Mouse (Mus musculus) gastrocnemius, postnatal 10 days (tissue): ENCODE measurements at regions not wholly inside any gene's neighbourhood (a gene's known extent, or its start where the extent isn't known, plus 50 kb on each side); places are given as distances from the start of the nearest gene placed in this dataset.

Experiments used
- DNase-seq: peaks from one replicate; pipeline ENCODE4 v3.0.0; 2021; ENCODE audit warnings: mixed read lengths

GRCm38 (mm10) chr2:124792633-124793036, 275.3 kb upstream of the Slc24a5 start:
- no peak for DNase-seq

- DNase-seq: no peak
Measured at GRCm38 (mm10) chr2:124811709-124812108, 256.2 kb upstream of the Slc24a5 start.

GRCm38 (mm10) chr2:124816814-124817213, 251.1 kb upstream of the Slc24a5 start:
- no peak for DNase-seq

DNA sequence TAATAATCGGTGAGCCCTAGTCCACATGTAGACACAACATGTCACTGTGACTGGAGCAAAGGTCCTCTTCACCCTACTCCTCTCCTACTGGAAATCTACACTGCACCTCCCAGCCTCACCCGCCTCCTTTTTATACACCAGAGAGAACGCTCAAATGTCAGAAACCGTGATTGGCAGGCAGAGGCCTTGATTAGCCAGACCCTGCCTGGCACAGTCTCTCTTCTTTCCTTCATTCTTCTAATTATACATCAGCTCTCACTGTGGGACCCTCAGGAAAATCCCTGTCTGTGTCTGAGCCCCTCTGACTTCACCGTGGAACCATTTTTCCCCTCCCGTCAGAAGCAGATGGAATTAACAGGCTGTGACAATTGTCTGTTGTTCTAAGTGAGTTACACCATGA, 248.1 kb upstream of the Slc24a5 start:
- DNase-seq: no peak

DNA sequence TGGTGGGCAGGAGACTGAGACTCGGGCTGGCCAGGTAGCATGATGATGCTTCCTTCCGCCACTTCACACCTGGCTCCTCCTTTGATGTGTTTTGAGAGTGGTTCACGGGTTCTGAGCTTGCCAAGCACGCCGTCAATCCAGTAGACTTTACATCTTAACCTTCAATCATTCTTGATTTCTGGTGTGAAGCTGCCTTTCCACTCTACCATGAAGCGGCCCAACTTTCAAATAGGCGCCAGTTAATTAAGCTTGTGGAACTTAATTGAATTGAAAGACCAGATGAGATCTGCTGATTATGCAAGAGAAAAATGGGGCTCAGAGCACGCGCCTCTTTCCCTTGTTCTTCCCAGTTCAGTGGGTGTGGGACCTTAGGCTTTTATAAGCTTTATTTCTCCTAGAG, 247.1 kb upstream of the Slc24a5 start:
- DNase-seq: no peak

GRCm38 (mm10) chr2:124821366-124821765, 246.6 kb upstream of the Slc24a5 start:
- no peak for DNase-seq

DNA sequence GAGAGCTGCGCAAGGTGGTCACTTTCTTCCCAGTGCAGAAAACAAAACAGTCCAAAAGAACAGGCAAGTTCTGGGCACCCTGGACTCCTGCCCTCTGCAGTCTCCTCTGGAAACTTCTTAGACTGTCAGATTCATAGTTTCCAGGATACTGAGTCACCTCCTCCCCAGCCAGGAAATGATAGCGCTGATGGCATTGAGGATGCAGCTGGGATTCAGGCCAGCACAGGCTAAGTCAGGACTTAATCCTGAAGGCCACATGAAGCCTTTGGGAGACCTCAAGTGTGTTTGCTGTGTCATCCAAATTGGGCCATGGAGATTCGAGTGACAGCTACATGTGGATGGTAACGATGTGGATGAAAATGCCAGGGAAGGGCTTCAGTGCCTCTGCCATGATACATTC, 219.1 kb upstream of the Slc24a5 start:
- peak; percentile 9 for DNase-seq

GRCm38 (mm10) chr2:124858504-124858903, 209.4 kb upstream of the Slc24a5 start:
- DNase-seq: peak; percentile 65

DNA sequence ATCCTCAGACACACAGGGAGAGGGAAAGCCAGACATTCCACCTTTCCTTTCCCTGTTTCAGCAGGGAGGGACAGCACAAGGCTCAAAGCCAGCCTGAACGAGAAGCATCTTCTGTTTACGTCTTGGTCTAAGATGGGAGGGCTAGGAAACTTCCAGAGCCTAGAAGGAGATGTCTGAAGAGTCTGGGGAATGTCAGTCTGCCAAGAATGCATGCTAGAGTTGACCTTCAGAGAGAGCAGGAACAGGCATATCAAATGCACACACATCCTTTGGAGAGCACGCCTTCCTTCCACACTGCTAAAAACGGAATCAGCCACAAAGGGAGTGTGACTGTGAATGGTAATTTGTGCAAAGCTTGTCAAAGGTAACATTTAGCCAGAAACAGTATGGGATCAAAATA, 179.7 kb upstream of the Slc24a5 start:
- DNase-seq: no peak

DNA sequence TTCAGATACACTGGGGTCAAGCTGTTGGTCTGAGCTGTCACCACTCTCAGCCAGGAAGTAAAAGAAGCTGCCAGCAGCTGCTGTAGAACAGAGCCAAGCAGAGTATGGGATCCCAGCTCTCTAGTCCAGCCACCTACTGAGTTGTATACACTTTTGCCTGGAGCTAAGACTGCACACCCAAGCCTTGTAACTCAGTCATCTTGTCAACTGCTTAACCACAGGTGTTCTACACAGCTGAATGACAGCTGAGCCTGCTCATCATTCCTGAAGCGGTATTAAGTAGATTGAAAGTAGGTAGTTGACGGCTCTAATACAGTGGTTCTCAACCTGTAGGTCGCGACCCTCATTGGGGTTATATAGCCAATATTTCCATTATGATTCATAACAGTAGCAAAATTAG, 172.9 kb upstream of the Slc24a5 start:
- no peak for DNase-seq

DNA sequence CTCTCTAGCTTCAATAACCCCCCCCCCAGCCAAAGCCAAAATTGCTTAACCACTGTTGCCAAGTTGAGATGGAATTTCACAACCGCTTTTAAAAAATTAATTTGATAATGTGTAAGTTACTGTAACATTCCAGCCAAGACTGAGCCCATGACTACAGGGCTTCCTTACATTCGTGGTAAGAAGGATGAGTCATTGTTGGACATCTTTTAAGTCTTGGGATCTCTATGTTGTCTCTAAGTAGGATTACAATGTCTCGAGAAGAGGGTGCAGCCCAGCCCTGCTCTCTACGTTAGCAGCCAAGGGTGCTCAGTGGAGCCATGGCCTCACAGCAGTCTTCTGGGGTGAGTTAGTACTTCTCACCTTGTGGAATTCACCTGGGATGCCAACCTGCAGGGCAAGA, 164.4 kb upstream of the Slc24a5 start:
- DNase-seq: no peak

DNA sequence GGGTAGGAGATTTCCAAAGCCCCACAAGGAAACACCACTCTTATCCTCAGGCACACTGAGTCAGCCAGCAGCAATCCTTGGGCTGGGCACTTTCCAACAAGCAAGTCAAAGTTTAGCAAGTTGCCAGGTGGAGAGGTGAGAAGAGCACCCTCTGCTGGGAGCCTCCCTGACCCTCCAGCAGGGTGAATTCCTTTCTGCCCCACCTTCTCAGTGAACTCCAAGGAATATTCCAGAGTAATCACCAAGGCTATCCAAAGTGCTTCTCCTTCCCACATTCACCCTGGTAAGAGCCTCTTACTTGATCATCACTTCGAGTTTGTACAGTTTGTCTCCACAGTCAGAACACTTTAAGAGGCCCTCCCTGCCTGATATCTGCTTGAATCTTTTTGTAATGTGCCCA, 162.8 kb upstream of the Slc24a5 start:
- no peak for DNase-seq

GRCm38 (mm10) chr2:124918986-124919761, 148.8 kb upstream of the Slc24a5 start:
- no peak for DNase-seq

DNA sequence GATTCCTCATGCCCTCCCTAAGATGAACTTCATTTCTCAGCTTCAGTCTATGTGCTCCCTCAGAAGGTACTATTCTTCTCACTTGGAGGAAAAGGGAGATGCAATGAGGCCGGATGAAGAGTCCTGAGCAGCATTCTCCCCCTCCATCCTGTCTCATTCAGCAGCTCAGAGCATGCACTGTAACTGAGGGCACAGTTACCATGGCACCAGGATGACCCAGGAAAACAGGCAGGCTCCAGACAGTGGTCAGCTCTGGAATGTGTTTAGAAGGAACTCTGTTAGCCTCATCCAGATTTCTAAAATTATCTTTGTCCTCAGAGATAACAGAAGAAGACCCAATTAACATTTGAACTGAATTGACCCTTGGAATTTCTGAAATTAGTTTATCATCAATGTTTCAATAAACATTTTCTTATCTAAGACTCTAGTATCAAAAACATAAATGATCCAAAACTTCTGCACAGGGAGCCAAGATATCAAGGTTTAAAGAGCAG, 148.1 kb upstream of the Slc24a5 start:
- DNase-seq: no peak

- no peak for DNase-seq
Measured at GRCm38 (mm10) chr2:124920265-124920664, 147.7 kb upstream of the Slc24a5 start.

DNA sequence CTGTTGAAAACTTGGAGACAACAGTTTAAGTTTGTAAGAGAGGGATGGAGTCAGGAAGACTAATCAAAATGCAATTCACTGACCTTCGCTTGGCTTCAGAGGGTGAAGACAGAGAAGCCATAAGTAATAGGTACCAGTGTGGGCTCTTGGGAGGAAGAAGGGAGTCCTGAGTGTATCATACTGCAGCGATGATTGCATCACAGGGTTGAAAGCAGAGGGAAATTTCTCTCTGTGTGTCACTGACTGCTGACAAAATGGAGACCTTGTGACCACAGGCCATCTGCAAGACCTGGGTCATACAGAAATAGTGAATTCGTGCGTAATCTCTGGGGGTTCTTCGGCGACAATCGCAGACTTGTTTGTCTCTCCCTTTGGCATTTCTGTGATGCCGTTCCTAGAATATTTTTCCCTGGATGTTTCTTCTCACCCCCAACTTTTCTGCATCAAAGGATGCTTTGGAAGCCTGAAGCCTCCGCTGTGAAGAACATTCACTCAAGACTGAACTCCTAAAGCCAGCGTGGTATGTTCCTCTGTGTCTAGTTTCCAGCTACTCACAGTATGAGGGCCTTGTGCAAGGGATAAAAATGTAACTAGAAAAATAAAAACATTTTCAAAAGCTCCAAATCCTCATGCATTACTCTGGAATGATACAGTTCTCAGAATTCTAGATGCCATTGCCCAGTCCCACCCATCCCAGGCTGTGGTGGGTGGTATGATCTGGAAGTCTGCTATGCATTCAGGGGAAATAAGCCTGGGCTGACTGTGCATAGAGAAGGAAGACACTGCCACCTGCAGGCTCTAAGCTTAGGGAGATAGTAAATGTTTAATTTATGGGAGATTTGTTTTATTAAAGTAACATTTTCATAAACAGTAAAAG, 139.8 kb upstream of the Slc24a5 start:
- DNase-seq: peak; percentile 57

GRCm38 (mm10) chr2:124928759-124929113, 139.2 kb upstream of the Slc24a5 start:
- no peak for DNase-seq

- DNase-seq: no peak
Measured at GRCm38 (mm10) chr2:124930719-124931118, 137.2 kb upstream of the Slc24a5 start.

DNA sequence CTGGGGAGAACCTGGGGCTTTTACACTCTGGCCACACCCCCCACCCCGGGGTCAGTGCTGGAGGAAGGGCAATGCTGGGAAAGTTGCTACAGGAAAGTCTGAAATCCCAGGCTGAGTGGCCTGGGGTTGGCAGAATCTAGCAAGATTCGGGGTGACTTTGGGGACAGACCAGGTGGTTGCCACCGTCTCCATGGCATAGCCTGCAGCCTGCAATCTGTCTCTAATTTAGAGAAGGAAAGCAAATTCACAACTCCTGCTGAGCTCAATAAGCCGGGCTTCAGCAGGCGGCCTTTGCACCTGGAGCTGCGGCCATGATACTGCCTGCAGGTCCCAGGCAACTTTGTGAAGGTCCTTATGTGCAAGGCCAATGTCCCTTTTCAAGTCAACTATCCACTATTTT, 135.4 kb upstream of the Slc24a5 start:
- DNase-seq: no peak

GRCm38 (mm10) chr2:124933876-124934275, 134.0 kb upstream of the Slc24a5 start:
- no peak for DNase-seq

- no peak for DNase-seq
Measured at GRCm38 (mm10) chr2:124948263-124948781, 119.6 kb upstream of the Slc24a5 start.

DNA sequence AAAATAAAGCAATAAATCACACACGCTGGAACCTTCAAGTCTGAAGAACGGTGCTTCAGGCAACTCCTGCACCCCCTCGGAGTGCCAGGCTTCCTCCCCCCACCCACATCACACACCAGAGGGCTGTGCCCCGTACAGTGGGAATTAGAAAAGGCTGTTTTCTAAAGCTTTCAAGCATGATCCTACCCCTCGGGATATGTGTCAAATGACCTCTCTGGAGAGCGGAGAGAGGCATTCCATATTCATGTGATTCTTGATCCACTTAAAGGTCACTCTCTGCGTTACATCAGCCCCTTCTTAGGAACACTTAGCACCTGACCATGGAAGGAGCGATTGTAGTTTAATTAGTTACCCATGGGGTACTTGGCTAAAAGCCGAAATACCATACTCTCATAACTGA, 119.1 kb upstream of the Slc24a5 start:
- DNase-seq: no peak

DNA sequence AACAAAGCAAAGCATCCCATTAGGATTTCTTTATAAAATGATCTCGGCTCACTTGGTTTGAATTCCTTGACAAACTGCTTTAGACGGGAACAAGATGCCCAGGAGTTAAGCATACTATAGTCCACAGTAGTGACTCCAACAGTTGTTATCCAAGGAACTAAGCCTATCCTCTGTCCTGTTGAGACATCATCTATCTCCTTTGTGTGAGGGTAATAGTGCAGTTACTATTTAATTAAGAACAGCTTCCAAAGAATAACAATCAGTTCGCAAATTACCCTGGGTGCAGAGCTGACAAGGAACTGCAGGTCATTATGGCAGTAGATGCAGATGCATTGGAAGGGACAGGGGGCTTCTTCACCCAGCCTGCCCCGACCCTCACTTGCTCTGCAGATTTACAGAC, 115.7 kb upstream of the Slc24a5 start:
- DNase-seq: no peak
